Mouse (Mus musculus) adrenal gland, adult 2 months (tissue): ENCODE measurements around the gene Dicer1. TPM values are rescaled to one million over a fixed set of nuclear protein-coding genes. Genes with fewer than 3 reads are reported as not detected.

ENCODE experiments used
- DNase-seq: peaks from one replicate; pipeline ENCODE4 v3.0.0; 2021
- long read RNA-seq: library from polyadenylated mRNA; stranded (forward); transcript quantifications from one replicate; pipeline ENCODE4 v2.0.0, GENCODE M21; 2021
- polyA plus RNA-seq: library from polyadenylated mRNA; depleted of rRNA; stranded (reverse); fragments of >200 nt; gene quantifications from 2 replicates; pipeline ENCODE4 v1.2.3, GENCODE M21; 2012; rRNA removed
- total RNA-seq, 2 experiments: library from RNA; stranded (reverse); gene quantifications; 2 replicates each; pipeline ENCODE4 v1.2.3; 2021

The Dicer1 gene
- total RNA-seq (10 to 100 TPM; 33.6 to 53.0 TPM), polyA plus RNA-seq (3.6 and 4.3 TPM in 2 replicates)
- long read RNA-seq, partial matches to known transcripts: 2 of 3 reads
- long read RNA-seq, other reads (novel, unspliced or antisense): 1 of 3 reads

- DNase-seq: peak; percentile 99
These were observed at the start of gene Dicer1 for GRCm38 (mm10) chr12:104751814-104752765. Dicer1 (minus strand) TSS chr12:104751952.

- no peak for DNase-seq
These were observed 47.6 kb upstream of the Dicer1 start for GRCm38 (mm10) chr12:104799365-104799764.

- DNase-seq: no peak
These were observed 46.2 kb upstream of the Dicer1 start for GRCm38 (mm10) chr12:104797905-104798304.

- no peak for DNase-seq
These were observed 45.1 kb upstream of the Dicer1 start for GRCm38 (mm10) chr12:104796635-104797378.

GRCm38 (mm10) chr12:104794957-104795356 lies 43.2 kb upstream of the Dicer1 start:
- DNase-seq: no peak

GRCm38 (mm10) chr12:104793486-104793885 lies 41.7 kb upstream of the Dicer1 start:
- DNase-seq: no peak

DNA sequence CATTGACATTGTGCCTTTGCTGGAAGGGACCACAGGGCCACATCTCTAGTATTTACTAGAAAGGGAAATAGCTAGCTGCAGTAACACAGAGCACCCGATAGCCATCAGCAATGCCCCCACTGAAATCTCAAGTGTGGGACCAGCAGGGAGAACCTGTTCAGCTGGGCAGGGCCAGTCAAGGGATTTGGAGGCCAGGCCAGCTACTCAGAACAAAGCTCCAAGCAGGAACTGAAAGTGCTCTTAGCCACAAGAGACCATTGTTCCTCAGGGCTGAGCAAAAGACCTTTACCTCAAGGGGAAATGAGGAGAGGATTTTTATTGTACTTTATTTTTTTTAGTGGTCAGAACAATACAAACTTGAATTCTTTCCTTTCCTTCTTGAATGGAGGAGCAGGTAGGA lies 25.9 kb upstream of the Dicer1 start:
- no peak for DNase-seq

DNA sequence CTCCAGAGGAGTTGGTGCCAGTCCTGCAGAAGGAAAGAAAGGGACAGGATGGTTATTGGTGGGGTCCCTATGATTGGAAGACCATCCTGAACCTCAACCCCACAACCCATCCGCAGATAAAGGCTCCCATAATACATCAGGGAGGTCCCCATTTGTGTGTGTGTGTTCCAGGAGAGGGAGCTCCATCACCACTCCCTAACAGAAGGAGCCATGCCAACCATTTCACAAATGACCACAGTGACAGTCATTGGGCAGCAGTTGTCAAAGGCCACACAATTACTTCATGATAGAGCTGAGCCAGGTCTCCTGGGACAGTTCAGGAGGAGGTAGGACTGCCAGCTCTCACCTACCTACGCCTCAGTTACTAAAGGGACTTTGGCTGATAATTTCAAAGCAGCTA lies 20.2 kb upstream of the Dicer1 start:
- peak; percentile 59 for DNase-seq

DNA sequence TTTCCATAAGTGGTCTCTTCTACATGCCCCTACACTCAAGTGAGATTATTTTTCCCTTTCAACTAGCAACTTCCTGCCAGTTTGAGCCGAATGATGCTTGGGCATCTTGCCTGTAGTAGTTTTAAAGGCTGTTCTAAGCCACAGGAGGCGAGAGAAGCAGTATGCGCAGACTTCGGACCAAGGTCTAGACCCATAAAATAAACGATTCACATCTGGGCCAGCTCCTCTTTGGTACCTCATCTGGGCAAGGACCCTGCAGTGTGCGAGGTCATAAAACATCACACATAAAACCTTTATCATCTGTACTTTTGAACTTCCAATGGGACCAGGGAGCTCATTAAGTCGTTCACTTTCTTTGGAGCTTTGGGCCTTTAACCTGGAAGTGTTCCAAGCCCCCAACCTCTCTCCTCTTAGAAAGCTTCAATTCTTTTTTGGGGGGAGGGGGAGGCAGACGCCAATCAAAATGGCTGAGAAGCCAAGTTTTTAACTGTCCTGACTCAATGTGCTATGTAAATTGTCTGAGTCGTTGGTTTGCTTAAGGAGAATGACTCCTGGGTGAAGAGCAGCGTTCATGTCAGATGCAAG lies 17.5 kb upstream of the Dicer1 start:
- DNase-seq: no peak

DNA sequence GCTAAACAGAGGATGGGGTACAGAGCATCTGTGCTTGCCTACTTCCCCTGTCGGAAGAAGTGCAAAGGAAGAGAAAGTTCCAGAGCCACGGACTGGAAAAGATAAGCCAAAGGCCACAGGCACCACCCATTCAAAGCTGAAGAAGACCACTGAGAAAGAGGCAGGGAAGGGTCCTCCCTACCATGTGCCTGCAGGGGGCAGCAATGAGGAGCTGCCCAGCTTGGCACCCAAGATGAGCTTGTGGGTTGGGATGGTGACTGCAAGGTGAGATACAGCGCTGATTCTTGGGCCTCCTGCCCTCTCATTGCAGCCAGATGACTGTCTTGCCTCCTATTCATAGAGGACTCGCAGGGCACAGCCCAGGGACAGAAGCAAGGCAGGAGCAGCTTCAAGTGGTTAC lies 15.4 kb upstream of the Dicer1 start:
- no peak for DNase-seq

DNA sequence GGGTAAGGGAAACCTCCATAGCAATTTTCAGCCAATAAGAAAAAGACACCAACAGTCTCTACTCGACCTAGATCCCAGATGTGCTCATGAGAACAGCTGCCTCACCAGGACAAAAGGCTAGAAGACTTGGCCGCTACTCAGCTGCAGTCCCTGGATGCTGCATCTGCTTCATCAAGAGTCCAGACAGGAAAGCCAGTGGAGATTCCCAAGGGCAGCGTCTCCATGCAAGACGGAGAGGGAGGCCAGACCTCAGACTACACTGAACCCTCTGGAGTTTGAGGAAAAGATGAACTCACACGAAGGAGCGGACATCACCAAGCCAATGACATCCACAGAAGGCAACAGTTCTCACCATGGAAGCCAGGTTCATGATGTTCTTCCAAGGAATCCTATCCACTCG lies 14.0 kb upstream of the Dicer1 start:
- DNase-seq: no peak

DNA sequence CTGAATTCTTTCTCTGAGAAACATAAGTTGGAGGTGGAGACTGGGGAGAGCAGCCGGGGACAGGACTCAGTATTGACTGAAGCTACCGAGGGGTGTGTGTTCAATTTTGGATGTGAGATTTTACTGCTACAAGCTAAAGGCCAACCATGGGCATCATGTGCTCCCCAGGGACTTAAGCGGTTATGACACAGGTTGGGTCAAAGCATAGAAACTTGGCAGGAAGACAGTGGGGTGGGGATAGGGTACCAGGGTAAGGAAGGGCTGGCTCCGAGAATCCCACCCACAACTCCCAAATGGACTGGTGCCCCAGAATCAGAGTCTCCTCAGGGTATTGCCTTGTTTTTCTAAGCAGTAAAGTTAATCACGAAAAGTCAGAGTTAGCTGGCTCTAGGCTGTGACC lies 13.4 kb upstream of the Dicer1 start:
- DNase-seq: no peak

DNA sequence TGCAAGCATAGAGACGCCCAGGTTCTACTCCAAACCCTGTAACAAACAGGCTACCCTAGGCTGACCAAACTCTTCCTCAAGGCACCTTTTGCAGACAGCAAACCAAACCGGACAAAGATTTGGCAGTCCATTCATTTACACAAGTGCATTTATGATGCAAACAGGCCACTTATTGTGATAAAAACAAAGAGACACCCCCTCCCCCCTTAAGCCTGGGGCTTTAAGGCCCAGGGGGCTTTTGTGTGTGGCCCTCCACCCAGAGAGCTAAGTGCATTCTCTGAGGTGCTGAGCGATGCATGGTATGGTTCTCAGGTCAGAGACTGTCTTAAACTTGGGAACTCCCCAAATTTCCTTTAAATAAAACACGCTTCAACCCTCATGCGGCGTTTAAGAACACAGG lies 12.2 kb upstream of the Dicer1 start:
- DNase-seq: no peak

- DNase-seq: no peak
These were observed 9.7 kb upstream of the Dicer1 start for GRCm38 (mm10) chr12:104761411-104761810.

DNA sequence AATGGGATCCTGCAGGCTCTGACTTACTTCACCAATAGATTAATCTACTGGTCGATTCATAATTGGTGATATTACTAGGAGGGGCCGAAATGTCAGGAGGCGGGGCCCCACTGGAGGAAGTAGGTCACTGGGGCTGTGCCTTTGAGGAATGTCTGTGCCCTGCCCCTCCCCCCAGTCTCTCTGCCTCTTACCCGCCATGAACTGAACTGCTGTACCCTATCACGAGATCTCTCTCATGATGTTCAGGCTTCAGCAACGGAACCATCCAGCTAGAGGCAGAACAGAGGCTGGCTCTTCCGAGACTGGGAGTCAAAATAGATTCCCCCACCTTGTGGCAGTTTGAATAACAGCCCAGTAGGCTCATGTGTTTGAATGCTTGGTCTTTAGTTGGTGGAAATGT lies 6.3 kb upstream of the Dicer1 start:
- DNase-seq: no peak

DNA sequence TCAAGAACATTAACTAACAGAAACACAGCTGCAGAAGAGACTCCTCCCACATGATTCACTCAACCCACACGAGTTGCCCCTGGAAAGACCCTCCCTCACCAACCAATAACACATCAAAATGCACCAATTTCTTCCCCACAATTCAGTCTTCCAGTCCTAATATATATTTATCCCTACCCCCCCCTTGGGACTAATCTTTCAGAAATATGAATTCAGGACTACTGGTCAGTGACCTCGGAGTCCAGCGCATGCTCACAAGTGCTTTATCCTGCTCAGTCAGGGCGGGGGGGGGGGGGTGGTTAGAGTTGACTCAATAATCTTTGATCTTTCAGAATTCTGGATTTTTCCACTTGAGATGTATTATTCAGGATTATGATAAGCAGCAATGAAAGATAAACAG lies 1.9 kb upstream of the Dicer1 start:
- DNase-seq: peak; percentile 59

GRCm38 (mm10) chr12:104751331-104751813 lies 380 bp downstream of the Dicer1 start:
- peak; percentile 69 for DNase-seq

DNA sequence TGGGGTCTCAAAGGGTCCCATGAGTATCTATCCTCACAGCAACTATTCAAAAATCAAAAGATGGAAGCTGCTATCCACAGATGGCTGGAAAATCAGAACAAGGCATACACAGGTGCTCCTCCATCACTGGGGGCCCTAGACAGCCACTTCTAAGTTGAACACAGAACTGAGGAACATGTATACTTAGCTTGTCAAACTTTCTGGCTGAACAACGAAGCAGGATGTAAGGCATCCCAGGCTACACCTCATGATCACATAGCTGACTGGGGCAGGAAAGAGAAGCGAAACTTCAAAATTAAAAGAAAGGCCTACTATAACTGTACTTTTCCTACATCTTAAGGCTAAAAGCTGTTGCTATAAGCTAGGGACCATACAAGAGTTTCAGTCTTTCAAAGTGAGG lies 2.8 kb downstream of the Dicer1 start:
- DNase-seq: no peak

DNA sequence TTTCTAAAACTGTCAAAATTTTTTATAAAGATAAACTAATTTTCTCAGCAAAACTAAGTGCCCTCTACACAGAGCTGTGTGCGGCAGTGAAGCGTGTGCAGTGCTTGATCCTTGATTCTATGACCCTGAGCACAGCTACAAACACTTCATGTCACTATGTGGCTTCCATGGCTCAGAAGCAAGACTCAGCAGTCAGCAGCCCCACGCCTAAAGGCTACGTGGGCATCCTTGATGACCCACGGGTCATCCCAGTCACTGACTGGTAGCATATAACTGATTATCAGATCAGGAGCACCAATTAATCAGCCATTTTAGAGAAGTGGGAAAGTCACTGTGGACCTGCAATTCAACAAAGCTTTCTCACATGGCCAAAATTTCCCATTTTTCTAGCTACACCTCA lies 4.5 kb downstream of the Dicer1 start:
- DNase-seq: no peak

- no peak for DNase-seq
These were observed 5.2 kb downstream of the Dicer1 start for GRCm38 (mm10) chr12:104746601-104747000.

DNA sequence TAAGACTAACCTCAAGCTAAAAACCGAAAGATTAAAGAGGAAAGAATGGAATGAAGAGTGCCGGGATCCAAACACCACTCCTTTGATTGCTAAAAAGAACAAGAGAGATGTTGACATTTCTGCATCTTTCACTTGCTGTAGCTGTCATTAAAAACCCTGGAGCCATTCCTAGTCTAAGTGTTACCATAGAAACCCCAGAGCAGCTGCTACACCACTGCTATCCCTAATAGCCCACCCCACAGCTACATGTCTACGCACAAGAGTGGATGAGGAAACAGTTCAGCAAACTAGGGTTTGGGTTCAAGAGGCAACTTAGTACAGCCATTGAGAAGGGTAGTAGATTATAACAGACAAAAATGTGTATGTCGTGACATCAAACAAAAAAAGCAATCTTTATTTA lies 8.1 kb downstream of the Dicer1 start:
- no peak for DNase-seq

DNA sequence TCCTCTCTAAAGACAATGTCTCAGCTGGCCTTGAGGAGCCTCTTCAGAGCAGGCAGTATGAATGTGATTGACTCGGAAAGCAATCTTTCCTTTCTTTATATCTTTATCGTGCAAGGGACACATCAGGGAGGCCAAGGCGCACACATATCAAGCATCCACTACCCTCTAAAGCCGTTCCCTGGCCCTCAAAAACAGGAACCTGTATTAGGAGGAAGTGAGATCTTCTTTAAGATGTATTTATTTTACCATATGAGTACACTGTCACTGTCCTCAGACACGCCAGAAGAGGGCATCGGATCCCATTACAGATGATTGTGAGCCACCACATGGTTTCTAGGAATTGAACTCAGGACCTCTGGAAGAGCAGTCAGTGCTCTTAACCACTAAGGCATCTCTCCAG lies 9.5 kb downstream of the Dicer1 start:
- DNase-seq: no peak
